Mouse (Mus musculus) embryonic fibroblast, embryonic 13.5 days (primary cell): ENCODE results near the gene Bcl2l10.

ENCODE experiments used
- CTCF ChIP-seq: IDR thresholded peaks from 2 replicates; pipeline ENCODE4 v1.5.1; 2011; ENCODE audit warnings: mild to moderate bottlenecking, control low read depth, low read length, moderate library complexity, borderline replicate concordance; ENCODE audit not compliant: insufficient read depth
- POLR2A ChIP-seq: IDR thresholded peaks from 2 replicates; pipeline ENCODE4 v1.6.1; 2011; ENCODE audit warnings: low read depth, mild to moderate bottlenecking, control low read depth, low read length, moderate library complexity

DNA sequence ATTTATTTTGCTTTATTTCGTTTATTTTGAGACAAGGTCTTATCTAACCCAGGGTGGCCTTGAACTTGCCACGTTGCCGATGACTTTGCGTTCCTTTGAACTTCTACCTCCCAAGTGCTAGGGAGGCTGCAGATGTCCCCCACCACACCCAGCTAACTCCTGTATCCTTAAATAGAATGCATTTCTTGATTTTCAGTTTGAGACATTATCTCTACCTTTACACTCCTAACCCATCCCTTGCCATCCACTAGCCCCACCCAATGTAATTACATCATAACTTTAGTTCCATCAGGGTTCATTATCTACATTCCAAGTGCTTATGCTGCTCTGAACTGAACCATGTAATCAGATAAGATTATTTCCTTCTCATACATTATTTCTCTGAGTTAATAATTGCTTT, 8.2 kb downstream of the Bcl2l10 start:
- TF ChIP-seq CTCF (no peak), POLR2A (no peak)
